Mouse (Mus musculus) olfactory bulb, adult 2 months (tissue): ENCODE measurements around the gene Ints1. TPM values are rescaled to one million over a fixed set of nuclear protein-coding genes. Genes with fewer than 3 reads are reported as not detected.

Source experiments
- H3K27ac ChIP-seq: fragments of 200-500 bp; 2 replicates; pipeline ENCODE4 v1.5.1; 2012; ENCODE audit warnings: low read depth, low read length; ENCODE audit not compliant: insufficient read depth
- H3K4me1 ChIP-seq: fragments of 200-500 bp; 2 replicates; pipeline ENCODE4 v1.6.1; 2012; ENCODE audit warnings: low read length; ENCODE audit not compliant: control insufficient read depth, insufficient read depth
- H3K4me3 ChIP-seq: fragments of 200-500 bp; 2 replicates; pipeline ENCODE4 v1.5.1; 2012; ENCODE audit warnings: mild to moderate bottlenecking, low read depth, low read length, moderate library complexity; ENCODE audit not compliant: insufficient read depth
- CTCF ChIP-seq: fragments of 200-500 bp; IDR thresholded peaks from 2 replicates; pipeline ENCODE4 v1.5.1; 2012; ENCODE audit warnings: low read depth, mild to moderate bottlenecking, low read length, moderate library complexity; ENCODE audit not compliant: insufficient read depth
- POLR2A ChIP-seq: fragments of 200-500 bp; IDR thresholded peaks from 2 replicates; pipeline ENCODE4 v1.6.1; 2012; ENCODE audit warnings: mild to moderate bottlenecking, low read depth, low read length, moderate library complexity; ENCODE audit not compliant: insufficient read depth
- WGBS: fragments of 180-500 bp; shearing (Covaris S2); methylation state at CpG from one replicate; pipeline ENCODE4 v1.1.7; 2018; 5-methylcytosine and 5-hydroxymethylcytosine counted together
- polyA plus RNA-seq: library from polyadenylated mRNA; stranded (reverse); fragments of >200 nt; gene quantifications from 2 replicates; pipeline ENCODE4 v1.2.4, GENCODE M21; 2012; ENCODE audit warnings: low replicate concordance; ENCODE audit not compliant: missing spikeins, insufficient read depth, insufficient read length

Ints1 gene
- polyA plus RNA-seq, 1 experiment = not detected

DNA sequence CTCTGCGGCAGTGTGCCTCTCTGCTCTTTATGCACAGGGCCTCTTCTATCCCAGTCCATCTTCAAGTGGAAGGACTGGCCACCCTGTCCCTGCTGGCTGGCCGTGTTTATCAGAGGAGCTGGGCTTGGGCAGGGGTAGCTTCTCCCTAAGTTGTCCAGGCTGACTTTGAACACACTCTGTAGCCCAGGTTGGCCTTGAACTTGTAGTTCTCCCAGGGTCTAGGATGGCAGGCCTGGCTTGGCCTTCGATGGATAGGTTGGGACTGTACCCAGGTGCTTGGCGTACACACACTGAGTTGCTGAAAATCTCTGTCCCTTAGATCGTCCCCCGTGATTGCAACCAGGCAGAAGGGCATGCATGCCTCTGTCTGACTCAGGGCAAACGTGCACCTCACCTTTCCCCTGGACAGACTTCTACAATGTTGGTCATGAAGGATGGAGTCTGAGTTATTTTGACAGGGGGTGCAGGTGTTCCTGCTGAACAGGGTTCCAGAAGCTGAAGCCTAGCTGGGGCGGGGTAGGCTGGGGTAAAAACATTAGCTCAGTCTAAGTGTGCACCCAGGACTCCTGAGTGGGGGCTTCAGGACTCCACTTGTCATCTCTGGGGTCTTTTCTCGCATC, 20.6 kb upstream of the Ints1 start:
- WGBS = 89% methylated on average over 9 of the region's 9 CpGs
- TF ChIP-seq POLR2A = no peak
- TF ChIP-seq CTCF = no peak
- Histone ChIP-seq H3K4me3 (no peak overlapping the region), H3K4me1 (peaks cover 42% of the 10 kb centered on the region), H3K27ac (no peak overlapping the region)

DNA sequence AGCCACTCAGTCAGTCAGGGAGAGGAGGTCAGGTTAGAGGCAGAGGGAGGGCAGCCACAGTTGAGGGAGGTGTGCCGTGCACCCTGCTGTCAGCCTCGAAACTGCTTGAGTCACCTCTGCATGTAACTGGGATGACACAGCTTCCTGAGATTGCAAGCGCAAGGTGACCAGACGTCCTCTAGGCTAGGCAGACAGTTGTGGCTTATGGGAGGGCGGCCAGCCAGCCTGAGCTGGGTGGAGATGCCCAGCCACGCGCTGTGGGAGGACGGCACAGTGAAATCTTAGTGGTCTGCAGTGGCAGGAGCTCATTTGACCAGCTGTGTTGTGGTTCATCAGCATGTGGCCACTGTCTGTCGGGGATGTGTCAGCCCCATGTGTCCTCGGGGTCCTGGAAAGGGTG, 19.5 kb upstream of the Ints1 start:
- TF ChIP-seq POLR2A = no peak
- no peak for TF ChIP-seq CTCF
- Histone ChIP-seq H3K27ac (no peak overlapping the region), H3K4me3 (no peak overlapping the region), H3K4me1 (peaks cover 44% of the 10 kb centered on the region)
- 76% methylated on average over 10 of the region's 10 CpGs for WGBS

DNA sequence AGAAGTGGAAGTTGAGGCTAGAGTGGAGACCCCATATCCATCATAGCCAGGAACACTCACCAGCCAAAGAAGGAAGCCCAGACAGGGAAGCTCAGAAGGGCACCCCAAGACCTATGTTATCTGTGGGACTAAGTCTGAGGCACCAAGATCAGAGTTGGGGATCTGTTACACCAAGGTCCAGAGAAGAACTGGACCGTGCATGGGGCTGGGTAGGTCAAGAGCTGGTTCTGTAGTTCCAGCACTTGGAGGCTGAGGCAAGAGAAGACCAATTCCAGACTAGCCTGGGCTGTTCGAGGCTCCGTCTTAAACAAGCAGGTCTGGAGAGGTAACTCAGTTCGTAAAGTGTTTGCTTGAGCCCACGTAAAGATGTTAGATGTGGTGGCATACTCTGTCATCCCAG, 18.7 kb upstream of the Ints1 start:
- WGBS = 94% methylated on average over 5 of the region's 5 CpGs
- TF ChIP-seq POLR2A (no peak), CTCF (no peak)
- no peak overlapping the region for H3K27ac ChIP-seq
- peaks cover 43% of the 10 kb centered on the region for H3K4me1 ChIP-seq
- H3K4me3 ChIP-seq = no peak overlapping the region

DNA sequence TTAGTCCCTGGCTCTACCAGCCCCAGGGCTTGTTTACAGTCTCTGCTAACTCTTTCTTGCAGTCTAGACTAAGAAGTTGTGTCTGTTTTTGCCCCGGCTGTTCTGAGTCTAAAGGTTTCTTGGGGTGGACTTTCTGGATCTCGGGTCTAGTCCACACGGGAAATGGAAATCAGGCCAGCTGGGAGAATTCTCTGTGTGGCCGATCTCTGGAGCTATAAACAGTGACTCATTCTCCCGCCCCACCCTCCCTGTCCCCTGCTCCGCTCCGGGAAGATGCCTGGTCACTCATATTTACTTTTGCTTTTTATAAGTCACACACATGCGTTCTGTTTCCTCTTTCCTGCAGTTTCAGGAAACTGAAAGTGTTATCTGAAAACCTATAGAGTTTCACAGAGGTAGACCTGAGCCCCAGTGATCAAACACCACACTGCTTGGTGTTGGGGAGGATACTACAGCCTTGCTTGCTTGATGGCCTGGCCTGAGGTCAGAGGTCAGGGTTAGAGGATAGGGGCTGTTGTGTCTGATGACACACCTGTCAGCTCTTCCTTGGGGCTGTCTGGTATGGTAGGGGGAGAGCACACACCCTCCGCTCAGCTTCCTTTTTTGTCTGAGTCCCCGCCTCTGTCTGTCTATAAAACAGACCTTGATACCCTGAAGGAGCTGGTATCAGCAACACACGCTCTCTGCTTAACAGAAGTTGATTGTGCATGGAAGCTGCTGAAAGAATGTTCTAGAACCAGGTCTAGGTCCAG, 18.0 kb upstream of the Ints1 start:
- 64% methylated on average over 11 of the region's 11 CpGs for WGBS
- H3K4me3 ChIP-seq = no peak overlapping the region

DNA sequence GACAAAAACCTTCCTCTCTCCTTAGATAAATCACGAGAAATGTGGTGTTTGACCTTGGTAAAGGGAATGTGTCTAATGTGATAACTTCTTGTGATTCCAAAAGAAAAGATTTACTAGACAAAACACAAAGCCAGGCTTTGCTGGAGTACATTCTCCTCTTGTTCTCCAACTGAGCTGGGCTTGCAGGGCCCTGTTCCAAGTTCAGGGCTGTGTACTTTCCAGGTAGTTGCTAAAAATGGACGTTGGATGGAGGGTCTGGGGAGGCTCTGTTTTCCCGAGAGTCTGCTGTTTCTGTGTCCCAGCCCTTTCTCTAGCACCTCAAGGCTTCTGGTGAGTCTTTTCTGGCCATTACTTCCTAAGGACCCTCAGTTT, 17.5 kb upstream of the Ints1 start:
- H3K4me1 ChIP-seq = peaks cover 34% of the 10 kb centered on the region
- no peak overlapping the region for H3K27ac ChIP-seq
- 59% methylated on average over 3 of the region's 3 CpGs for WGBS
- no peak for TF ChIP-seq CTCF
- no peak for TF ChIP-seq POLR2A
- no peak overlapping the region for H3K4me3 ChIP-seq

More for the DNA sequence above, 18.0 kb upstream of the Ints1 start:
- H3K27ac ChIP-seq = no peak overlapping the region
- H3K4me1 ChIP-seq = peaks cover 40% of the 10 kb centered on the region
- no peak for TF ChIP-seq POLR2A
- no peak for TF ChIP-seq CTCF

DNA sequence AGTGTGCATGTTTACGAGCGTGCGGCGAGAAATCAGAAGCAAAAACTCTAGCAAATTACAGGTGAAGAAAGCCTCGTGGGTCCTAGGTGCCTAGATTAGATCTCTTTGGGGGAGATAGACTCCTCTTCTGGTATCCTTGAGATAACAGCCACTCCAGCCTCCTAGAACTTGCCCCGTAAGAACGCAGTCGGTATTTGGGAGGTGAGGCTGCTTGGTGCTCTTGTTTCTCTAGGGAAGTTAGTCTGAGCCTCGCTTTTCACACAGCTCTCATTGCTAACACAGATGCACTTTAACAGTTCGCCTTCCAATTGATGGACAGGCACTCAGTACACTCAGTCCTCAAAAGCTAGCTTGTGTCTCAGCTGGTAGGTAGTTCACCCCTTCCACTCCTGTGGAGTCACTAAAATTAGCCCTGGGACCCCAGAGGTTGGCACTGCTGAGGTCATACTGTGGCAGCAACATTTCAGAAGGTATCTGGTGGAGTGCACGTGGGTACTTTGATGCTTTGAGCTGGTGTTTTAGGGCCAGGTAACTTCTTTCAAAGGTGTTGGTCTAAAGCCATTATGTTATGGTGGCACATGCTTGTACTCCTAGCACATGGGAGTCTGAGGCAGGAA, 16.8 kb upstream of the Ints1 start:
- WGBS = 17% methylated on average over 11 of the region's 11 CpGs
- H3K4me1 ChIP-seq = peaks cover 27% of the 10 kb centered on the region
- peak overlapping the region; percentile 58 for H3K4me3 ChIP-seq
- no peak overlapping the region for H3K27ac ChIP-seq
- TF ChIP-seq POLR2A (no peak), CTCF (no peak)

DNA sequence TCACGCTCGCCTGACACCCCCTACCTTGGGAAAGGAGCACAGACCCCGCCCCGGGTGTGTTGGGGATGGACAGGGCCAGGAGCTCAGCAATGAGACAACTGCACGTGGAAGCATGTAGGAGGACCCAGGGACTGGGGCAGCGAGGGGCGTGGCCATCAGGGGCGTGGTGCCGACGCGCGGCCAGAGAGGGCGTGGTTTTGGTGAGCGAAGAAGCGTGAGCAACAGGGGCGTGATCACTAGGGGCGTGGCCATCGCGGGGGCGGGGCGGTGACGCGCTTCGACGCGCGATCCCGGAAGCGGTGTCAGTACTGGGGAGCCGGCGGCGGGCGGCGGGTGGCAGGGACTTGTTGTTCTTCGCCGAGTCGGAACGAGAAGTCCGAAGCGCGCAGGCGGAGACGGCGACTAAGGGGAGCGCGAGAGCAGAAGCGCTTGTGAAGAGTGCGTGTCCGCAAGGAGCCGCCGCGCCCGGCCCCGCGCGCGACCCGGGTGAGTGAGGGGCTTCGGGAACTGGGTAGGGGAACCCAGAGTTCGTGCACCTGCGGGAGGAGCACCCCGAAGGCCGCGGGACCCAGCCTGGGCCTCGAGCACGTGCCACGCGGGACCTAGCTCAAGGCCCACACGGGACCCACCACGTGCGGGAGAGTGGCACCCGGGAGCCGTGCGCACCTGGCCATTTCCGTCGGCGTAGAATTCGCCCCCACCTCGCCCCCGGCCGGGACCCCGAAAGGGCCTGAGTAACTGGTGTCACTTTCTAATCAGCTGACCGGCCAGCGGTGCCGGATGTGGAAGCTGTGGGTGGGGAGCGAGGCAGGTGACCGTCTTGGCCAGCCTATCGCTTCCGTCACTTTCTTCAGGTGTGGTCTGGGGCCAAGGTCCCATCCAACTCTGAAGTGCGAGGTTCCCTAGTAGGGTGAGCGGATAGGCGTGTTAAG, 16.0 kb upstream of the Ints1 start, which contains the start of gene Mafk:
Mafk (plus strand) TSS at position 287 of the 932 bp plus-strand sequence.
- under 1% methylated on average over 92 of the region's 92 CpGs for WGBS
- no peak within 1 kb of the TSS for H3K27ac ChIP-seq
- peaks cover 19% of the 10 kb centered on the region for H3K4me1 ChIP-seq
- H3K4me3 ChIP-seq = peak within 1 kb of the TSS; percentile 58
- 0 out of 2 replicates have a peak, but pooled peaks have one; percentile 46 for TF ChIP-seq POLR2A
- no peak for TF ChIP-seq CTCF

DNA sequence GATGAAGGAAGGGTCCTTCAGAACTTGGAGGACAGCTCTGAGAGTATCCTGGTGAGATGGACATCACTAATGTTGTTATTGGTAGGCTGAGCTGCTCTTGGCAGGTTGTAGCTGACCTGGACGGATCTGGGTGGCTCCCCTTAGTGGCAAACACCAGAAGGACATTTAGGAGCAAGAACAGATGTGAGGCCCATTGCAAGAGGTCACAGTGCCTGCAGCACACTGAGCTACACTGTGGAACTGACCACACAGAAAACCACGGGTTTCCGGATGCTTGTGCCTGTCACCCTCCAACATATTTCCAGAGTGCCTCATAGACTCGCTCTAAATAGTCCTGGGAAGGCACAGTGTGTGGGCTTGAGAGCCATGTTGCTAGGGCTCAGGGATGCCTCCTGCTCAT, 14.0 kb upstream of the Ints1 start:
- Histone ChIP-seq H3K4me3 (no peak overlapping the region), H3K27ac (no peak overlapping the region), H3K4me1 (peaks cover 8% of the 10 kb centered on the region)
- 55% methylated on average over 4 of the region's 4 CpGs for WGBS
- TF ChIP-seq CTCF = no peak
- TF ChIP-seq POLR2A = no peak
